Mouse (Mus musculus) midbrain, embryonic 12.5 days (tissue): ENCODE data around the gene Igf2r. TPM values are rescaled to one million over a fixed set of nuclear protein-coding genes. Genes with fewer than 3 reads are reported as not detected.

Experiments
- ATAC-seq: fragments of 200-750 bp; cut with Nextera tagmentation; 2 replicates; pipeline ENCODE4 v1.8.0; 2017; ENCODE audit warnings: low read depth, moderate TSS enrichment, moderate library complexity; ENCODE audit not compliant: low FRiP score
- H3K27ac ChIP-seq: fragments of 300-500 bp; sonication (generic); replicated peaks from 2 replicates; pipeline ENCODE4 v1.5.1; 2016; ENCODE audit warnings: mild to moderate bottlenecking
- H3K27me3 ChIP-seq: fragments of 300-500 bp; sonication (generic); 2 replicates; pipeline ENCODE4 v1.6.1; 2016; ENCODE audit warnings: mild to moderate bottlenecking
- H3K36me3 ChIP-seq: fragments of 300-500 bp; sonication (generic); 2 replicates; pipeline ENCODE4 v1.6.1; 2016
- H3K4me1 ChIP-seq: fragments of 300-500 bp; sonication (generic); 2 replicates; pipeline ENCODE4 v1.6.1; 2016
- H3K4me2 ChIP-seq: fragments of 300-500 bp; sonication (generic); replicated peaks from 2 replicates; pipeline ENCODE4 v1.6.1; 2016; ENCODE audit warnings: mild to moderate bottlenecking, moderate library complexity
- H3K4me3 ChIP-seq: fragments of 300-500 bp; sonication (generic); 2 replicates; pipeline ENCODE4 v1.5.1; 2016; ENCODE audit warnings: mild to moderate bottlenecking
- H3K9ac ChIP-seq: fragments of 300-500 bp; sonication (generic); replicated peaks from 2 replicates; pipeline ENCODE4 v1.6.1; 2016; ENCODE audit warnings: mild to moderate bottlenecking, moderate library complexity
- H3K9me3 ChIP-seq: fragments of 300-500 bp; sonication (generic); 2 replicates; pipeline ENCODE4 v1.6.1; 2016; ENCODE audit warnings: mild to moderate bottlenecking
- whole genome bisulfite sequencing: fragments of 180-500 bp; shearing (Covaris S2); methylation state at CpG from one replicate; pipeline ENCODE4 v1.1.7; 2016; 5-methylcytosine and 5-hydroxymethylcytosine counted together
- polyA plus RNA-seq: library from polyadenylated mRNA; unstranded; fragments of >200 nt; fragmentation: Nextera tagmentation; extraction: Ambion mirVana; gene quantifications from 2 replicates; pipeline ENCODE4 v1.2.1, GENCODE M21; 2016

Gene Igf2r
- polyA plus RNA-seq, 1 experiment from 2014 or later = 20.4 TPM

GRCm38 (mm10) chr17:12797427-12798029 is 28.1 kb upstream of the Igf2r start:
- no peaks in the 10 kb centered on the region for H3K4me1 ChIP-seq
- no peak overlapping the region for H3K27ac ChIP-seq
- no peak overlapping the region for H3K9ac ChIP-seq
- 83% methylated on average over 3 of the region's 3 CpGs for WGBS
- no peaks in the 10 kb centered on the region for H3K9me3 ChIP-seq
- no peak overlapping the region for H3K4me3 ChIP-seq
- no peaks in the 10 kb centered on the region for H3K36me3 ChIP-seq
- H3K4me2 ChIP-seq = no peak overlapping the region
- ATAC-seq = no peak
- H3K27me3 ChIP-seq = peaks cover 22% of the 10 kb centered on the region

GRCm38 (mm10) chr17:12796633-12797032 is 27.2 kb upstream of the Igf2r start:
- no peak for ATAC-seq
- Histone ChIP-seq H3K4me3 (no peak overlapping the region), H3K9ac (no peak overlapping the region), H3K4me2 (no peak overlapping the region), H3K27me3 (peaks cover 25% of the 10 kb centered on the region), H3K4me1 (peaks cover under 1% of the 10 kb centered on the region; the same call in 1 of the 2 replicates), H3K27ac (no peak overlapping the region), H3K36me3 (no peaks in the 10 kb centered on the region), H3K9me3 (no peaks in the 10 kb centered on the region)
- 86% methylated on average over 3 of the region's 3 CpGs for WGBS

- no peak overlapping the region for H3K4me2 ChIP-seq
- H3K9ac ChIP-seq = no peak overlapping the region
- H3K4me3 ChIP-seq = no peak overlapping the region
- H3K36me3 ChIP-seq = no peaks in the 10 kb centered on the region
- peaks cover 18% of the 10 kb centered on the region for H3K4me1 ChIP-seq
- peaks cover 26% of the 10 kb centered on the region for H3K27me3 ChIP-seq
- ATAC-seq = no peak
- H3K9me3 ChIP-seq = no peaks in the 10 kb centered on the region
- no peak overlapping the region for H3K27ac ChIP-seq
- 87% methylated on average over 8 of the region's 8 CpGs for WGBS
These were observed 24.4 kb upstream of the Igf2r start for GRCm38 (mm10) chr17:12793660-12794406.

GRCm38 (mm10) chr17:12792422-12793206 is 23.1 kb upstream of the Igf2r start:
- Histone ChIP-seq H3K4me3 (no peak overlapping the region), H3K9ac (no peak overlapping the region), H3K27me3 (peaks cover 29% of the 10 kb centered on the region), H3K27ac (no peak overlapping the region), H3K4me1 (peaks cover 18% of the 10 kb centered on the region), H3K9me3 (no peaks in the 10 kb centered on the region), H3K36me3 (no peaks in the 10 kb centered on the region), H3K4me2 (no peak overlapping the region)
- 74% methylated on average over 11 of the region's 11 CpGs for WGBS
- ATAC-seq = no peak

GRCm38 (mm10) chr17:12791420-12791819 is 22.0 kb upstream of the Igf2r start:
- H3K36me3 ChIP-seq = no peaks in the 10 kb centered on the region
- H3K4me1 ChIP-seq = peaks cover 18% of the 10 kb centered on the region
- H3K4me3 ChIP-seq = no peak overlapping the region
- H3K9ac ChIP-seq = no peak overlapping the region
- ATAC-seq = no peak
- H3K27ac ChIP-seq = 0 out of 2 replicates have a peak overlapping the region, but pooled peaks have one; percentile 21
- WGBS = 47% methylated on average over 4 of the region's 4 CpGs
- H3K9me3 ChIP-seq = no peaks in the 10 kb centered on the region
- H3K4me2 ChIP-seq = no peak overlapping the region
- peaks cover 29% of the 10 kb centered on the region for H3K27me3 ChIP-seq

- H3K9ac ChIP-seq = no peak overlapping the region
- no peak overlapping the region for H3K4me2 ChIP-seq
- H3K27me3 ChIP-seq = peaks cover 29% of the 10 kb centered on the region
- peaks cover 18% of the 10 kb centered on the region for H3K4me1 ChIP-seq
- no peaks in the 10 kb centered on the region for H3K9me3 ChIP-seq
- ATAC-seq = no peak
- H3K36me3 ChIP-seq = no peaks in the 10 kb centered on the region
- peak overlapping the region; percentile 49; the same call in 1 of the 2 replicates for H3K27ac ChIP-seq
- no peak overlapping the region for H3K4me3 ChIP-seq
- 16% methylated on average over 5 of the region's 5 CpGs for WGBS
These were observed 21.6 kb upstream of the Igf2r start for GRCm38 (mm10) chr17:12791079-12791406.

GRCm38 (mm10) chr17:12790353-12791078 is 21.1 kb upstream of the Igf2r start:
- no peak overlapping the region for H3K9ac ChIP-seq
- no peaks in the 10 kb centered on the region for H3K9me3 ChIP-seq
- WGBS = 8% methylated on average over 10 of the region's 10 CpGs
- peaks cover 18% of the 10 kb centered on the region for H3K4me1 ChIP-seq
- peak overlapping the region; percentile 49; the same call in 1 of the 2 replicates for H3K27ac ChIP-seq
- H3K36me3 ChIP-seq = no peaks in the 10 kb centered on the region
- H3K27me3 ChIP-seq = peaks cover 25% of the 10 kb centered on the region
- H3K4me3 ChIP-seq = no peak overlapping the region
- ATAC-seq = peak; percentile 80
- H3K4me2 ChIP-seq = peak overlapping the region; percentile 15; the same call in 1 of the 2 replicates

GRCm38 (mm10) chr17:12782861-12783847 is 13.7 kb upstream of the Igf2r start:
- Histone ChIP-seq H3K36me3 (no peaks in the 10 kb centered on the region), H3K4me2 (no peak overlapping the region), H3K27ac (no peak overlapping the region), H3K27me3 (no peaks in the 10 kb centered on the region), H3K9ac (no peak overlapping the region), H3K4me1 (0 out of 2 replicates have a peak, but pooled peaks cover 3% of the 10 kb centered on the region), H3K9me3 (no peaks in the 10 kb centered on the region), H3K4me3 (no peak overlapping the region)
- WGBS = 76% methylated on average over 11 of the region's 11 CpGs
- ATAC-seq = no peak

GRCm38 (mm10) chr17:12781101-12781500 is 11.6 kb upstream of the Igf2r start:
- Histone ChIP-seq H3K4me1 (0 out of 2 replicates have a peak, but pooled peaks cover 3% of the 10 kb centered on the region), H3K27me3 (no peaks in the 10 kb centered on the region), H3K4me3 (no peak overlapping the region), H3K27ac (no peak overlapping the region), H3K4me2 (no peak overlapping the region), H3K36me3 (no peaks in the 10 kb centered on the region), H3K9me3 (no peaks in the 10 kb centered on the region), H3K9ac (no peak overlapping the region)
- 46% methylated on average over 5 of the region's 5 CpGs for WGBS
- no peak for ATAC-seq

- H3K27ac ChIP-seq = no peak overlapping the region
- H3K4me2 ChIP-seq = no peak overlapping the region
- no peaks in the 10 kb centered on the region for H3K36me3 ChIP-seq
- ATAC-seq = no peak
- 0 out of 2 replicates have a peak, but pooled peaks cover 3% of the 10 kb centered on the region for H3K4me1 ChIP-seq
- H3K9me3 ChIP-seq = no peaks in the 10 kb centered on the region
- no peak overlapping the region for H3K9ac ChIP-seq
- H3K27me3 ChIP-seq = no peaks in the 10 kb centered on the region; the same call in 1 of the 2 replicates
- no peak overlapping the region for H3K4me3 ChIP-seq
- WGBS = 56% methylated on average over 8 of the region's 8 CpGs
These were observed 10.7 kb upstream of the Igf2r start for GRCm38 (mm10) chr17:12780125-12780524.

- H3K9ac ChIP-seq = no peak overlapping the region
- no peaks in the 10 kb centered on the region for H3K36me3 ChIP-seq
- no peaks in the 10 kb centered on the region; the same call in 1 of the 2 replicates for H3K27me3 ChIP-seq
- H3K9me3 ChIP-seq = no peaks in the 10 kb centered on the region
- WGBS = 97% methylated on average over 3 of the region's 3 CpGs
- no peak overlapping the region for H3K27ac ChIP-seq
- H3K4me1 ChIP-seq = 0 out of 2 replicates have a peak, but pooled peaks cover 3% of the 10 kb centered on the region
- H3K4me3 ChIP-seq = no peak overlapping the region
- no peak for ATAC-seq
- H3K4me2 ChIP-seq = no peak overlapping the region
These were observed 10.0 kb upstream of the Igf2r start for GRCm38 (mm10) chr17:12779442-12779841.
